Mouse (Mus musculus): ENCODE measurements around the gene Zc2hc1c.
A peak's percentile ranks its signal among the peaks of the same experiment; 100 is the strongest.
"Not testable (repeated sequence)": the region's sequence is repeated elsewhere in the genome, so short reads cannot be mapped to it uniquely, and the experiment has no call there.

Zc2hc1c gene

DNA sequence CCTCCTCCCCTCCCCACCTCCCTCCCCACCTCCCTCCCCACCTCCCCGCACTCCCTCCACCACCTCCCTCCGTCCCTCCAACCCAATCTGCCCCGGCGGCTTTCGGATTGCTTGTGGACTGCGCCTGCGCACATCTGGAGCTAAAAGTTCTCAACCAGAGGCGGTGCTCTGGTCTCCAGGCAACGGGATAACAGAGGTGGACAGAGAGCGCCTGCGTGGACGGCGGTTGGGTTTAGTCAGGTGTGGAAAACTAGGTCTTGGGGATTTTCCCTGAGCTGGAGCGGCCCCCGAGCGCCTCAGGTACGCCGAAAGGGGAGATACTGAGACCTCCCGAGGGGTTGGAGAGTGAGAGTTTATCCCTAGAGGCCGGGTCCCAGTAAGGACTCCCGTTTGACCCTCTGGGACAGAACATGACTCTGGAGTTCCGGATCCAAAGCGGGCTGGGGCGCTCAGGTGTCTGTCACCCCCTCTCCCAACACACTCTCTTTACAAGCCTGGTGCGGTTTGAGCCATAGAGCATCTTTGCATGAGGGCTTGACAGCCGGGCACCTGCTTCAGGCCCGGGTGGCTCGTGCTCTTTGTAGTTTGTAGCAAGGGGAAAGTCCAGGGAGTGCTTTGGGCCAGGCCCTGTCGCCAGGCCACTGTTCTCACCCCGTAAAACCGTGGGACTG lies at the start of gene Zc2hc1c:
Zc2hc1c (plus strand) TSS at position 106 of the 671 bp plus-strand sequence.
- DNase-seq (ENCODE audit: low spot score): peak; percentile 87

DNA sequence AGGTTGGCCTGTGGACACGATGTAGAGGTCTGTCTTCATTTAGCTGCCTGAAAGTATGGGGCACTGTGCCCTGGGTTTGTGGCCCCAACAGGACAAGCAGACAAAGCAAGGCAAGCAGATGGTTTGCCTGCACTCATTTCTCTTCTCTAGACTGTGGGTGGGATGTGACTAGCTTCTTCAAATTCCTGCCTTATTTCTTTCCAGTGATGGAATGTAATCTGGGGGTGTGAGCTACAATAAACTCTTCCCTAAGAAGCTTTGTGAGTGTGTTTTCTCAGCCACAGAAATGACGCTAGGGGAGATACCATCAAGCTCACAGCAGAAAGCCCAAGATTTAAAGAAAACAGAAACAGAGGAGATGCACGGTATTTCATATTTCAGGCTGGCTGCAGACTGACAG lies 36.3 kb upstream of the Zc2hc1c start:
- no peak for DNase-seq (ENCODE audit: low spot score)

DNA sequence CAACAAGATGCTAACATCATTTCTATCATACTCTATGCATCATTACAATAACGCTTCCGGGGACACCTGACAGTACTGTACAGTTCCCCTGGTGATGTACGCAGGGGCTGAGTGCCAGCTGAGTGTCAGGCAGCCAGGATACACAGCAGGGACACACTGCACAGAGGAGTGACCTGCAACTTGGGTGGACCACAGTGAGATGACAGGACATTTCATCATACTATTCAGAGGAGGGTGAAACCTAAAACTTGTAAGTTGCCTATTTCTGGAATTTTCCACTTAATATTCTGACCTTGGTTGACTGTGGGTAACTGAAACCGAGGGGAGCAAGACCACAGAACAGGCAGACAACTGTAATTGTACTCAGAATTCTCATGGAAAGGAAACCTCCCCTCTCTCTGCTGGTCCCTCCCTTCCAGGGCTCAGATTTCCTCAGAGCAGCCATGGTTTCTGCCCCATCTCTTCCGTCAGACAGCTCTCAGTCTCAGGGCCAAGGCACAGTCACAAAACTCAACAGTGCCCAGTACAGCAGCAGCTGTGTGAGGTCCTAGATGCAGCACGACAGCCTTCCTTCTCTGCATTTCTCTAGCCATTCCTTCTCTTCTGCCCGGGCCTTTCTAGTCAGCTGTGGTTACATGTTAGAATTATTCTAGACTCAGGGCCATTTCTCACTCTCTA lies 32.2 kb upstream of the Zc2hc1c start:
- no peak for DNase-seq (ENCODE audit: low spot score)

DNA sequence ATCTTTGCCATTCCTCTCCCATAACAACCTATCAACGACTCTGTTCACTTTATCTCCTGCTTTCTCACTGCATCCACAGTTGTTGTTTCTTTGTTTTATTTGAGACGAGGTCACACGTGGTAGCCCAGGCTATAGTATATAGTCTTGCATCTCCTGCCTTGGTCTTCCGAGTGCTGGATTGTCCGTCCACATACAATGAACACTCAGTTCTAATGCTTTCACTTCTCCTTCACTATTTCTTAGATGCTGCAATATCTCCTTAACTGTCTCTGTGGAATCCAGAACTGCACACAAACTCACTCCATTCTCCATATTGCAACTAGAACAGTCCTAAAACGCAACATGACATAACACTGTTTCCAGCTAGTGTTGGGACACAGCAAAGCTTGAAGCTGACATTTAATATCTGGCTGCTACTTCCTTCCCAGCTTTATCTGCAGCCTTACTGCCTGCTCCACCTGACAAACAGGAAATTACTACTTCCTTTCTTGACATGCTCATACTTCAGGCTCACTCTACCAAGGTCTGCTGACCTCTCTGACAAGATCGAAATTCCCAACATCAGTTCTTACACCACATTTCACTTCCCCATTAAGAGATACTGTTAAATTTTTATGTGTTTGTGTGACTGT lies 31.3 kb upstream of the Zc2hc1c start:
- DNase-seq (ENCODE audit: low spot score): no peak

DNA sequence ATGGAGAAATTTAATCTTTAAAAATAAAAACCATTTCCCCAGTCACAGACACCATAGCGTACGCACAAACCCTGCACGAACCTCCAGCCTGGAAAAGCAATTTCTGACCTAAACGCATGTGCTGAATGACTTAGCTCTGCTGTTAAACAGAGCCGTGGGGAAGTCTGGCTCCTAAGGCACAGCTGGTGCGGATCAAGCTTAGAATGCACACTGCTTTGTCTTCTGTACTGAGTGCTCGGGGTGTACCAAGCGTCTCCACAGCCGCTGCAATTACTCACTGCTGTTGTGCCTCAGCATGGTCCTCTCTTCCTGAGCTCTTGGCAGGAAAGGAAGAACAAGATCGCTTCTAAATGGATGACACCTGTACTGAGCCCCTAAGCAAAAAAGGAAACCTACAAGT lies 25.9 kb upstream of the Zc2hc1c start:
- DNase-seq (ENCODE audit: low spot score): no peak

DNA sequence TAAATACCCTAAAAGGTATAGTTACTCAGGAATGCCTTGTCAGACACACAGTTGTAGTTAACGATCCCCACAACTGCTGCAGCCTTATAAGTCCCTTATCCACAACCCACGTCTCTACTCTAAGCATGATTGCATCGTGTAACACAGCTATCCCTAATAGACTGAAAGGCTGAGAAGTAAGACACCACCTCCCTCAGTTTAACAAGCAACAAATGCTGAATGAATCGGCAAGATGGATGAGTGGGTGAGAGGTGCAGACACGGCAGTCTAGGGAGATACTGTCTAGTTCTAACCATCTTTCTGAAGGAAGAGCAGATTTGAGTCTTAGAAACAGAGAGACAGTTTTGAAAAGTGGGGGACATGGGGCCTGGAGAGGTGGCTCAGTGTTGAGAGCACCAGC lies 25.2 kb upstream of the Zc2hc1c start:
- DNase-seq (ENCODE audit: low spot score): no peak

DNA sequence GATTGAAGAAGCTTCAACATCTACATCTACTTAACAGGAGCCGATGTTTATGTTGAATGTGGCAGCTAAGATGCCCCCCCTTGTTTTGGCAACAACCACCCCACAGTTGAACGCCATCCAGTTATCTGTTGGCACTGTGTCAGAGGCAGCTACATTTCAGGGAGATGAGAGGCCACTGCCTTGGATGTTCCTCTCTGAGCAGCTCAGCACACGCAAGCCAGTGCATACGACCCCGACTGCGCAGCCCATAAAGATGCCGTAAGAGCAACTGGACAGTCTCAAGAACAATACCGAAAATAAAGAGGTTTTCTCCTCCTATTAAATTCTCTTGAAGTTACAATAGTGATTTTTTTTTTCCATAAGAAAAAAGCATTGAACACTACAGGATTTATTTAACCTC lies 23.9 kb upstream of the Zc2hc1c start:
- no peak for DNase-seq (ENCODE audit: low spot score)

DNA sequence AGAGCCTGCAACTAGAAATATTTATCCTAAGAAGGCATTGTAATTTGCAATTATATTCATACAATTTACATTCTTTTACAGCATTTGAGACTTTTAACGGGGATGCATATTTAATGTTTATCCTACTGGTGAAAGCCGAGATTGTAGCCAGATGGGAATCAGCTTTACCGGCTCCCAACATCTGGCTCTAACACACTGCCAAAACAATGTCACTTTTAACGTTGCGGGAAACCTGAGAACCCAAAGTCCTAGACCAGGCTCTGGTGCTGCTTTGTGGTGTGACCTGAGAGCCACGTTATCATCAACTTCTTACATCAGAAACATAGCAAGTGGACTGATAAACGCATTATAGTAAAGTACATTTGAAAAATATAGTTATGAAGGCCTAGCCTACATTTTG lies 23.5 kb upstream of the Zc2hc1c start:
- DNase-seq (ENCODE audit: low spot score): no peak

DNA sequence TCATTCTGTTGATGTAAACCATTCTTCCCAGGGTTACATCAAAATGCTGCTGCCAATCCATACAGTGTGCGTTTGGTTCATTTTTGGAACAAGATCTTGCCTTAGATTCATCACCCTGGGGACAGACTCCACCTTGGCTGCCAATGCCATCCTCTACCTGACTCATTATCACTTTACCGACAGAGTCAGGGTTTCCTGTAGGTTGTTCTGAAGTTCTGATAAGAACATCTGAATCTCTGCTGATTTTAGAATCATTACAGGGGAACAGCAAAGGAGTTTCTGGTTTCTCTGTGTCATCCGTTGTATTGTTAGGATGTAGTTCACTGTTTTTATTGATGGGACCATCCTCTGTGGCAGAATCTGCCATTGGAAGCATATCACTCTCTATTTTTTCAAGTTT lies 22.1 kb upstream of the Zc2hc1c start:
- DNase-seq (ENCODE audit: low spot score): no peak

DNA sequence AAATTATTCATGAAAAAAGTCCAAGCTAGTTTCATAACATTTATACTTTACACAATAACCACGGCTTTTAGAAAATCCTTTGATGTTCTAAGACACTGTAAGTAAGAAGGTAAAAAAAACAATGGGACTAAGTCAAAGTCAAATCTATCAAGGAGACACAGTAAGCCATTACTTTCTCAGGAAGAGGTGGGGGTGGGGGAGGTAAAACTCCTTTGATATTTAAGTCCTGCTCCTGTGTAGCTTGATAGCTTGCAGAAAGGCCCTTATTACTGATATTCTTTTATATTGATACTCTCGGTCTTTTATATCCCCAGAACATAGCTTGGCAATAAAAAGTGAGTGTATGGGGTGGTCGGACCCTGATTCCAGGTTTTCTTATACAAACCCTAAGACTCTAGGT lies 18.6 kb upstream of the Zc2hc1c start:
- DNase-seq (ENCODE audit: low spot score): no peak

DNA sequence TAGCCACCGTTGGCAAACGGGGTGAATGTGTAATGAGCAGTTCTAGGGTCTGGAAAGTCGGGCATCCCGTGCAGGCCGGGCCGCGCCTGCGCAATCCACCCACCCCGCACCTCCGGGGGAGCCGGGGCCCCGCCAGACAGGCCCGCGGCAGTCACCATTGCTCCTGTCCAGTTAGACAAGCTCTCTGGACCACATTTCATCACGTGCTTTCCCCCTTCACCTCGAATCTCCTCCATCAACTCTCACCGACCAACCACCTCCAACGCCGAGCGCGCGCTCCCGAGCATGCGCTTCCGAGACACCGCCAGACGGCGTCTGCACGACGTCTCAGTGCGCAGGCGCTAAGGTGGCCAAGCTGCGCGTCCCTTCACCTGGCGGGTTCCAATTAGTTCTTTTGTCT lies 18.1 kb upstream of the Zc2hc1c start, which contains the start of gene Mlh3:
Mlh3 (minus strand) TSS at position 281 of the 400 bp plus-strand sequence.
- DNase-seq (ENCODE audit: low spot score): peak; percentile 72

DNA sequence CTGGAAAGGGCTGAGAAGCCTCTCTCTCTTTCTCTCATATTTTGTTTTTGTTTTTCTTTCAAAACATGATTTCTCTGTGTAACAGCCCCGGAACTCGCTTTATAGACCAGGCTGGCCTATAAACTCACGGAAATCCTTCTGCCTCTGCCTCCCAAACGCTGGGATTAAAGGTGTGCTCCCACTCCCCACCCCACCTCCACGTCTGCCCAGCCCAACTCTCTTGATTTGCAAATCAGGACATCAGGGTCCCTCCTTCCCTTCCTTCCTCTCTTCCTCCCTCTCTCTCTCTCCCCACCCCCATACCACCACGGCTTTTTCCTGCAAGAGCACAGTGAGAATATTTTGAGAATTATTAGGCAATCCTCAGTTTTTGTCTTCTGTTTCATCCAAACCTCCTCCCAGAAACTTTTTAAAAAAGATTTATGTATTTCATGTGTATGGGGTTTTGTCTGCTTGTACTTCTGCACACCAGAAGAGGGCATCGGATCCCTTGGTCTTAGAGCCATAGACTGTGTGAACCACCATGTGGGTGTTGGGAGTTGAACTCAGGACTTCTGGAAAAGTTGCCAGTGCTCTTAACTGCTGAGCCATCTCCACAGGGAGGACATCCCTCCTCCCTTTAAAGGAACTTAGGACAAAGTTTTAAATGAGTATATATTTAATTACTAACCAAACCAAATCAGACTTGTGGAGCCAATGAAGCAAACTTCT lies 17.1 kb upstream of the Zc2hc1c start:
- DNase-seq (ENCODE audit: low spot score): no peak

DNA sequence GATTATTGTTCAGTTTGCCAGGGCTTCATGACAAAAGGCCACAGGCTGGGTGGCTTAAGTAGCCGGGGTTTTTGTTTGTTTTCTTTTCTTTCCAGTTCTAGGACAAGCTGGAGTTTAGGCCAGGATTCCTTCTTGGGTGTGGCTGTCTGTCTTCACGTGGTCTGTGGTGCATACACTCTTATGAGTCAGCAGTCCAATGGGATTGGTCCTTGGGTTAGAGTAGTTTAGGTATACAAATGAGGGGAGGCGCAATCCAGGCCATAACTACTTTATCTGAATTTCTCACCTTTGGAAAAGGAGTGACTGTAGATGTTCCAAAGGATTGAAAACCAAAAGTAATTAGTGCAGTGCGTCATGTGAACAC lies 16.6 kb upstream of the Zc2hc1c start:
- DNase-seq (ENCODE audit: low spot score): no peak

DNA sequence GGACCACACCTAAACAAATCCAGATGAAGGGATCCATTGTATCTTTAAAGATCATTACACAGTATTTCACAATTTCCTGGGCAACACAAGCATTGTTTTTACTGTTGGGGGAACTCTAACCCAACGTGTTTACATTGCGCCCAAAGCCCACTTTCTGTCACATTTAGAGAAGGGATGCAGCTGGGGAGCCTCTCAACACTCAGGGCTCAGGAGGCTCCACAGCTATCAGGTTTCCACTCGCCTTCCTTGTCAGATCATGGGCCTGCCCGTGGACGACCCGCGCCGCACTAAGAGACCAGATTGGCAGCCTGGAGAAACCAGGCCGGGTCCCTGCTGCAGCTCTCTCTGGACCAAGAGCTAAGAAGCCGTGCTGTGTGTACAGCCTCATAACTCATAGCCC lies 14.9 kb upstream of the Zc2hc1c start:
- no peak for DNase-seq (ENCODE audit: low spot score)

DNA sequence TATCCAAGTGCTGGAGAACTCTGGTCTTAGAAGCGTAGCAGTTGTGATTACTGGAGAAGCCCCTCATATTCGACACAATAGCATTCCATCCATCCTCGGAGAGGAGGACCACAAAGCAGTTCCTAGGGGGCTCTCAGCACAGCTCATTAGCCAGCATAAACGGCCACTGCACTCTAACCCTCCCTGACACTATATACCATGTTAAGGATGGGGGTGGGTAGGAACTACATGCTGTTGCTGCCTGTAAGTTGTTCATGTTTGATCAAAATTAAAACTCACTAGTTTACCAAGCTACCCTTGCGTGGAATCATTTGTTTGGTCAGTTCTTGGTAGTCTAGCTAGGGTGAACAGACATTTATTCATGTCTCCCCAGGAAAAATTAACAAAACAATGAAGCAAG lies 12.1 kb upstream of the Zc2hc1c start:
- DNase-seq (ENCODE audit: low spot score): no peak

DNA sequence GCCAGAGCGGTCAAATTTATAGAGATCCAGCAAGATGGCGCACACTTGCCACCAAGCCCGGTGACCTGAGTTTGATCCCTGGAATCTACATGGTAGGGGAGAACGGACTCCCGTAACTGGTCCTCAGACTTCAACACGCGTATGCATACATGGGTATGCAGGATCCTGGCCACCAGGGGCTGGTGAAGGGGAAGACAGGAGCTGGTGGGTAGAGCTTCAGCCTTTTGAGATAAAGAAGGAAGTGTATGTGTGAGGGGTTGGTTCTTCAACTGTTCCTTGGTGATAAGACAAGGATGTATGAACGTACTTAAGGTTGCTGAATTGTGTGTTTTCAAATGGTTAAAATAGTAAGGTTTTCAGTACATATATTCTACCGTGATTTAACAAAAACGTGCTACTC lies 9.5 kb upstream of the Zc2hc1c start:
- no peak for DNase-seq (ENCODE audit: low spot score)

DNA sequence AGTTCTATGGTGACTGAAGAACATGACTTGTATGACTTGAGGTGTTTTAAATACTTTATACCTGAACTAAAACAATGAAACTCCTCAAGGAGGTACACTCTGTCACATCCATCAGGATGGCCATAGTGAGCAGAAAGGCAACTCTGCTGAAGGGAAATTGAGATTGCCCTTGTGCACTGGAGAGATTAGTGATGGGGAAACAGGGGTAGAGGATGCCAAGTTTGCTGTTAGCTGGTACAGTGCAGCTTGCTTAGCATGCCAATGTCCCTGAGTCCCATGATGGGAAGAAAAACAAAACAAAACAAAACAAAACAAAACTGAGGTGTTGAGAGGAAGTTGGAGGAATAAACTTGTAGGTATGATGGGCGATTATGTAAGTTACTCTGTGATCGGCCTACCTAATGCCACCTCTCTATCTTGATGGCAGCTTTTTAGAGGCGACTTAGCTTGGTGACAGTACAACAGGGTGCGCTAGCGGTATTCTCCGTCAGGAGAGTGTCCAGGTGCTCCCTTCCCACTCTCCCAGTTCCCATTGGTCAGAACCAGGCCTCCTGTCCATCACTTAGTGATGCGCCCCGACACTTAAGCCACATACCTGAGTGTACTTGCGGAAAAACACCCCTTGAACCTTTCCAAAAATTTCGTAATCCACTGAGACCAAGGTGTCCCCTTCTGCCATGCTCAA lies 8.9 kb upstream of the Zc2hc1c start:
- no peak for DNase-seq (ENCODE audit: low spot score)

DNA sequence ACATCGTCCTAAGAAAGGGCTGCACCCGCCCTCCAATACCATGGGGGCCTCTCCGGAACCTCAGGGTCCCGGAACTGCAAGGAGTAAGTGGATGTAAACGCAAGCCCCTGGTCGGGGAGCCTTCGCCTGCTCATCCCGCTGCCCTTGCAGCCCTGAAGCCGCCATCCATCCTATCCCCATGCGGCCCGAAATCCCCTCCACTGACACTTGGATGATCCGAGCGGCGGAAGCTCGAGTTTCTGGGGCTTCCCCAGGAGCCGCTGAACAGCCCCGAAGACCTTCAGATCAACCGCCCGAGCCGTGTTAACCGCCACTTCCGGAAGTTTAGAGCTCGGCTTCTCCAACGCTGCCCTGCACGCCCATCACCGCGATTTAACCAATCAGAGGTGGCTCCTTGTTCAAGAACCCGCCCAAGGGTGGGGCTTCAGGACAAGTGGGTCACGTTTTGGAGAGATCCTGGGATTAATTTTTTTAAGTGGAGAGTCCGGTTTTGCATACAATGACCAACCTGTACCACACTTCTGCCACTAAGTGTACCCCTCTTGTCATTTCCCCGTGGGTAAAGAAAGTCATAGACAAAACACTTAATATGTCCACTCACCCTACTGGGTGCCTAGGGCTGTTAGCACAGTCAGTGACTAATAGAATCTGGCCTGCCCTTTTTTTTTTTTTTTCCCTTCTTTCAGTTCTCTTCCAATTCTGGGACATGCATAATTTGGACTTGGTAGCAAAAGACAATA lies 8.1 kb upstream of the Zc2hc1c start:
- DNase-seq (ENCODE audit: low spot score): peak; percentile 94

DNA sequence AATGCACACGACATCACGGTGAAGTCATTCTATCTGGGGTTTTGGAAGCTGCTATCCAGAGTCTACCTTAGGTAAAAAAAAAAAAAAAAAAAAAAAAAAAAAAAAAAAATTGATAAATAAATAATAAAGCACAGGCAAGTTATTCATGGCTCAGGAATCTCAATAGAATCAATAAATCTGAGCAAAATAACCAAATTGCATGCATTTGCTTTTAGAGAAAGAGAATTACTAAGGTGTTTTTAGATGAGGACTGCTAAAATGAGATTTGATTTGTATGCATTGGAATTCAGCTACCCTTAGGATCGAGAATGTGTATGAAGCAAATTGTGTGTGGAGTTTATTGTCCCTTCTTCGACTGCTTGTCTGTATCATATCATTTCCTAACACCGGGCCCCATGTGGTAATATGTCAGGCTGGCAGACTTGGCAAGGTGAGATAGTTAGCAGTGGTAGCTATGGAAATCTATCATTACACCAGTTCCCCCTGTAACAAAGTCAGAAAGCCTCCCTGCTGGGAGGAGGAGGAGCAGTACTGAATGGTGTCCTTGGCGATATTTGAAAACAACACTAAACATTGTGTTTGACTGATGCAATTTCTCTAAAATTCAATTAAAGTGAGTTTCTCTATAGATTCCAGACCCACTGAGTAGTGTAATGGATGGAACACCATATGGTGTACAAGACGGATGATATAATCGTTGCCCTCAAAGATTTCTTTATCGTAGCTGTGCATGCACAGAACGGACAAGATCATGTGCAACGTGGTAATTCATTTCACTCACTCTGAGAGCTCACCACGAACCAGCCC lies 7.3 kb upstream of the Zc2hc1c start:
- no peak for DNase-seq (ENCODE audit: low spot score)

DNA sequence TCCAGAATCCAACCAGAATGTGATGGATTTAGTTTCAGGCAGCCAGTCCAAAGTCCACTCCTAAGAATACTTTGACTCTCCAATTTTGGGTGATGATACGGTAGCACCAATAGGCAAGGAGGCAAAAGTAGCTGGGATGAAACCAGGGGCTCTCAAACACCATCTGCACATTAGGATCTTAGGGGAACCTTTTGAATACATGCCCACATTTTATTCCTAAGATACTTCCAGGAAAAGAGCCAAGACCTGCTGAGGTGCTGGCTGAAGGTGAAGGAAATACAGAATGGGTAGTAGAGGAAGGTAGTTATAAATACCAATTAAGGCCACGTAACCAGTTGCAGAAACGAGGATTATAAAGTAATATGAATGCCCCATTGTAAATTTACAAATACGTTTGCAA lies 6.6 kb upstream of the Zc2hc1c start:
- not testable (repeated sequence) for DNase-seq (ENCODE audit: low spot score)

DNA sequence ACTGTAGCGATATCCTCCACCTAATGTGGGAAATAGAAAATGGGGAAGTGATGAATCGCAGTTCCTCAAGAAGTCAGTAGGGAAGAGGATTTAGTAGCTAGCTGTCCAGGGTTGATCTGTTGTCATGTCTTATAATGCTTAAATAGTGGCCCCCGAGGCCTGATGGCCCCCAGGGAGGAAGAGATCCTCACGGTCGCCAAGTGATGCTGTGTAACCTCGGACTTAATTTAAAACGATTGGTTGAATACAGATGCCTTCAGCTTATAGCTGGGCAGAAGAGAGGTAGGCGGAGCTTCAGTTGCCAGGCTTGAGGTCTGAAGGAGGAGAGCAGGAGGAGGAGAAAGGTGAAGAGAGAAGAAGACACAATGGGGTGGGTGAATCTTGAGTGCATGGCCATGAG lies 4.1 kb upstream of the Zc2hc1c start:
- DNase-seq (ENCODE audit: low spot score): no peak

Data from ovary, adult 18-20 months (tissue).